Mouse (Mus musculus) CD4-positive, CD25-positive, alpha-beta regulatory T cell, adult 2 months (primary cell): ENCODE measurements around the gene Kcng1.

Experiments
- DNase-seq: peaks from one replicate; pipeline ENCODE4 v3.0.0-alpha.2; 2012; ENCODE audit warnings: low read depth, low spot score

Gene Kcng1

DNA sequence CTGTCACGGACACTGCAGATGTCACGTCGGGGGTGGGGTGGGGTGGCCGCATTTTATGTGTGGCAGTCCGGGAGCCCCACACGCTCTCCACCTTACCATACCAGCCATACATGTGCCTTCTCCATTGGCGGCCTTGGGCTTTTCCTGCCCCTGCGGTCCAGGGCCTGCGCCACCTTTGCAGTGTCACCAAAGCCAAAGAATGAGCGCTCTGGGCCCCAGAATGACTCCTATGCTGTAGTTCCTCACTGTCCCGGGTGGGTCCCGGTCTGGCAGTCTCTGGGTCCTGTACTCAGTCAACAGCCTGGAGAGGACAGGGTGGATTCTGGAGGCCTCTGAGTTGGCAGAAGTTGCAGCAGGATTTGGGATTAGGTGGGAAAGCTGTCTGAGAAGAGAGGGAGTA, at the start of gene Kcng1:
TSS of gene Kcng1 (minus strand) at position 155 of the 400 bp plus-strand sequence.
- no peak for DNase-seq

DNA sequence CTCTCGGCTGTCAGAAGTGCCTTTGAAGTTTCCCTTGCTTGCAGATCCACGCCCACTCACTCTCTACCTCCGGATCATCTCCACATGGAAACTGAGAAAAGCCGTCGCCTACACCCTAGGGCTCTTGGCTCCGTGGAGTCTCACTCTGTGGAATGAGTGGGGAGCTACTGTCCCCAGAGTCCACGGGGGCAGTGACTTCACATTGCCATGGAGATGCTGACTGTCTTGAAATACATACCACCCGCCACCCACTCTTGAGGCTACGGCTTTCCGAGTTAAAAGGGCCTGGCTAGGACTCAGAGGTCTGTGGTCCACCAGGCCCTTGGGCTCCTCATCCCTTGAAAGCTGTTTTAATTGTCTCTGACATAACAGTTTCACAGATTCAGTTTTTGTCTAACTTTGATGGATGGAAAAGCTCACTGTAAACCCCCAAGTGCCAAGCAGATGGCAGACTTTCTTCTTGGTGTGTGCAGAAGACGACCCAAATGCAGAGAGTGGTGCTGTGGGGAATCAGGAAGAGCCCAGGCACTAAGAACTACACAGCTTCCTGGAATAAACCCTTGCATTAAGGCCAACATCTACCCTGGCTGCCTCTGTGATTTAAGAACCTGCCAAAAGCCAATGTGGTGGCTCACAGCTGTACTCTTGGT, 49.0 kb upstream of the Kcng1 start:
- DNase-seq, result no peak

DNA sequence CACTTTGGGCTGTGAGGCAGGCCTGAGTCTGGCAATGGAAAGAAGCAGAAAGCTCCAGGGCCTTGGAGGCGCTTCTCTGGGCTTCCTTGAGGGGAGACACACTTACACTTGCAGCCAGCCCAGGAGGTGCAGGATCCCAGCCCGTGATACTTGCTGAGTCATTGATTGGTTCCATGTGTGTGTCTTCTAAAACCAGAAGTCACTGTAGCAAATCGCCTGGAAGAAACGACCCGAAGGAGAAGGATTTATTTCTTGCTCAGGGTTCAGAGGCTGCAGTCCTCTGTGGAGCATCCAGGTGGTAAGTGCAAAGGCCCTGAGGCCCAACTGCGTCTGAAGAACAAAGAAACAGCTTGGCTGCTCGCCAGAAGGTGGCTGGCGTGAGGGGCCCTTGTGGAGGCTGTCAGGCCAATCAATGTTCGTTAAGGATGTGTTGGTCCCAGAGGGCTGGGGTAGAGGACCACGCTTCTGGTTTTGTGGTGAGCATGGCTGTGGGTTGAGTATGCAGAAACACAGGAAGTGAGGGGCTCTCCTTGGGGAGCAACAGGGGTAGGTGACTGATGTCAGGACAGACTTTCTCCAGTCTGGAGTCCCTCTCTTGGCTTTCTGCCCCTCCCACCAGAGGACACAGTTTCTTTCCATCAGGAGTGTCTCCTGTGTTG, 40.3 kb upstream of the Kcng1 start:
- no peak for DNase-seq

GRCm38 (mm10) chr2:168320388-168321182, 39.0 kb upstream of the Kcng1 start:
- no peak for DNase-seq

DNA sequence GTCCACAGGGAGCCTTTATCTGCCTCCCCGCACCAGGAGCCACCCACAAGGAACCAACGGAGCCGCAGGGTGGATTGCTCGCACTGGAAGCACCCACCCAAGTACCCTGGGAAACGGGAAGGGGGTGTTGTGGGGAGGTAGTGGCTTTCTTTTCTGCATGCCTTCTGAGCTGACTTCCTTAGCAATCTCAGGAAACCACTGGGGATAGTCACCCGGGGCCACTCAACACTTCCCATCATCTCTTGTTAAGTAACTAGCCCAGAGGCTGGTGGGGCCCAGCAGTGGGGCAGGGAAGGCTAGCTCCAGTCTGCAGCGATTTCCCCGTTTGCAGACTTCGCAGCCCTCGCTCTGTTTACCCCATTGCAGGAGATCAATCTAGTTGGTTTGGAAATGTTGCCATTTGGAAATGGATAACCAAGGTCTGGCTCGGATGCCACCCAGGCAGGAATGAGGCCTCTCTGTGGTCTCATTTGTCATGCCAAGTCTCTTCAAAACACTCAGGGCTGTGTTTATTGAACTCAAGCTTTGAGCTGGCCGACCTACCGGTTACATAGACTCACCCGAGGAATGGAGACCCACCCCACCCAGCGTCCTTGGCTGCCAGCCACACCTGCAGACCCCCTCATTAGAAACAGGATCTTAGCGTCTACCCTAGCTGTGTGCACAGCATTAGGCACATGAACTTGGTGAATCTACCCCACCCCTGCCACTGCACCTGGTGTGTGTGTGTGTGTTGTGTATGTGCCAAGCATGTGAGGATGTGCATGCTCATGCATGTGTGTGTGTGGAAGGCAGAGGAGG, 33.3 kb upstream of the Kcng1 start:
- DNase-seq, result no peak

DNA sequence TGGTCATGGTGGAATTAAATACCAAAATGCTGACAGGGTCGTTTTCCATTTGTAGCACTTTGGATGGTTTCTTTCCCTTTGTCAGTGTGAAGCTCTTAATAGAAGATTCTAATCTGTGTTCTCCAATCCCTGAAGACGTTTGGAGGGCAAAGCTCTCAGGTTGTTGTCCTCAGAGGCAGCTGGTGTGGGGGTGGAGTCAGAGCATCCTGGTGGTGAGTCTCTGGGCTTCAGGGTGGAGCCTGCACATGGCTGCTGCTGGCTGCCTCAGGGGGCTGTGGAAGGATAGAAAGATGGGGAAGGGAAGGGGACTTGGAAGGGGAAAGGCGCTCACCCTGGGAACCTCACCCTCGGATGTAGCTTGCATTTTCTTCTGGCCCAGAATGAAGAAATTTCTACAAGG, 31.0 kb upstream of the Kcng1 start:
- DNase-seq, result no peak

GRCm38 (mm10) chr2:168311006-168311405, 29.5 kb upstream of the Kcng1 start:
- DNase-seq, result no peak

DNA sequence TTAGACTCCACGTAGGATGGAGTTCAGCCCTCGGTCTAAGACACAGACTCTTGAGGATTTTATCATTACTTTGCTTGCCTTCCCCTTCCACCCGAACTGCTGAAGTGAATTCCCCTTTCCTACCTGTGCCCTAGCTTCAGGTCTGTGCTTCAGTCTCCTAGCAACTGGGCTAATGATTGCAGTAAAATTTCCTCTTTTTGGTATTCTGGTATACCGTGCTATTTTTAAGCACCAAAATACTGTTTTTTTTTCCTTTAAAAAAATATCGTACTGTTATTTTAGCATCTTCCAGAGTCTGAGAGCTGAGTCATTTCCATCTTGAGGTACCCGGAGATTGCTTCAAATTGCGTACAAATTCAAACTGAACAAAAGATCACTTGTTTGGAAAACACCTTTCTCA, 27.4 kb upstream of the Kcng1 start:
- no peak for DNase-seq

GRCm38 (mm10) chr2:168299650-168300049, 18.1 kb upstream of the Kcng1 start:
- DNase-seq, result no peak

- DNase-seq, result no peak
These were observed 15.0 kb upstream of the Kcng1 start for GRCm38 (mm10) chr2:168296530-168296929.

DNA sequence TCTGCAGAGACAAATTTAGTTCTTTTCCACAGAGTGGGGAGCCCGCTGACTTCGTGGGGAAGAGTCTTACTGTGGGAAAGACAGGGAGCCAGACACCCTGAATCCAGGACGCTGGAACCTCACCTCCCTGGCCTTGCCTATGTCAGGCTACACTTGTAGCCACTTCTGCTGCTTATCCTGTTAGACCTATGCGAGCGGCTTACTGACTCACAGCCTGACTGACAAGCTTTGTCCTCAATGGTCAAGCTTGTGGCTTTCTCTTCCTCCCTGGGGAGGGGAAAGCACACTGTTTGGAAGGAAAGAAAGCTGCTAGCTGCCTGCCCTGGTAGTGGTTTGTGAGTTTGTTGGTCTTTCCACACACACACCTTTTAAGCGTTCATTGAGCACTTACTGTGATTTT, 11.0 kb upstream of the Kcng1 start:
- DNase-seq, result no peak

DNA sequence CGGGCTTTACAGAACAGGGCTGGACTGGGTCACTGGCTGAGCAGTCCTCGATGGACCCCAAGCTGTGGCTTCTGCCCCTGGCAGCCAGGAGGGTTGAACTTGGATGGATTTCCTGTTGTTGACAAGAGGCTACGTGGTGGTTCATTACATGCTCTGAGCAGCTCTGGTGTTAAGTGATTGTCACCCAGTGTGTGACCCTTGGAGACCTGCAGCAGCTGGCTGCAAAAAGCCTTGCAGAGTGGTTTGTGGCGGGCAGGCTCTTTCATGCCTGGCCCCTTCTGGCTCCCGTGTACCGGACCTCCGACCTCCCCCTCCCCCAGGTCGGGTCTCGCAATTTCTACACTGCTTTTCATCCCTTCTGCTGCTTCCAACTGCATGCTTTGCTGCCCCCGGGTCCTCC, 10.5 kb upstream of the Kcng1 start:
- DNase-seq, result no peak

DNA sequence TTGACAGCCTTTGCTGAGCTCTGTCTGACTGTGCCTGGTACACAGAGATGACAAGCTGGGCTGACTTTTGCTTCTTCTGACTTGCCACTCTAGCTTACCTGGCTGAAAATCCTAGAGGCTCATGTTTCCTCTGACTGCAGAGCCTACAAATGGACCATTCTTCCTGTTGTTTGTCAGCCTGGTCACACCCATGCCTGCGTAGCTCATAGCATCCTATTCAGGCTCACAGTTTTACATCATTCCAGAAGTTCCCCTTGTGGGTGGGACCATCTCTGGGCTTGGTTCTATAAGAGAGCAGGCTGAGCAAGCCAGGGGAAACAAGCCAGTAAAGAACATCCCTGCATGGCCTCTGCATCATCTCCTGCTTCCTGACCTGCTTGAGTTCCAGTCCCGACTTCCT, 8.3 kb upstream of the Kcng1 start:
- DNase-seq, result no peak

DNA sequence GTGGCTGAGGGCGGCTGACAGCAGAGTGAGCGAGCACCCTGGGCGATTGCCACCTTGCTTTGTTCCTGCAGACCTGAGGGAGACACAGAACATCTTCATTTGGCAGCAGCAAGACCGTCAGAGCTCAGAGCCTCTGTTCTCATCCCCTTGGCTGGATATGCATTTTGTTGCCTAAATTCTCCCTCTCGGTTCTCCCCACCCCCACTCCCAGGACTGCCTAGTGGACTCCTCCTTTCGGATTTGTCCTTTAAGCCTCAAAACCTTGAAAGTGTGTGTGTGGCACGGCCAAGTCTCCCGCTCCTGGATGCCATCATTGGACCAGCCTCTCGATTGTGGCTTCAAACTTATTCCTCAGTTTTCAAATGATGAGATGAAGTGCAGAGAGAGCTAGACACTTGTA, 7.5 kb upstream of the Kcng1 start:
- DNase-seq, result no peak

GRCm38 (mm10) chr2:168286987-168287386, 5.5 kb upstream of the Kcng1 start:
- DNase-seq, result no peak

DNA sequence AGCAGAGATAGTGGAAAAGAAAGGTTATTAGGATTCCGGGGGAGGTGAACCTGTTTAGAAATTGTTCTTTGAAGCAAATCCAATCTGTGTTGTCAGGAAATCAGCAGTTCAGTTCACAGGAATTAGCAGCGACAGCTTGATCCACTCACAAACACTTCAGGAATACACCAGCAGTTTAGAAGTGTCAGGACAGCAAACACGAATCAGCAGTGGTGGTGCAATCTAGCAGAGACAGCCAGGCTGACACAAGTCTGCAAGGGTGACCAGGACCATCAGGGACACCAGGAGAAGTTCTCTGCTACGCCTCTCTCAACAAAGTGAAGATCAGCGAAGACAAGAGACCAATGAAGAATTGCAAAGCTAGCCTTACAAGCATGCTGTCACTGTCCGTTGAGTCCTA, 3.6 kb upstream of the Kcng1 start:
- no peak for DNase-seq

- DNase-seq, result peak; percentile 12
These were observed 581 bp downstream of the Kcng1 start for GRCm38 (mm10) chr2:168280729-168281581.

DNA sequence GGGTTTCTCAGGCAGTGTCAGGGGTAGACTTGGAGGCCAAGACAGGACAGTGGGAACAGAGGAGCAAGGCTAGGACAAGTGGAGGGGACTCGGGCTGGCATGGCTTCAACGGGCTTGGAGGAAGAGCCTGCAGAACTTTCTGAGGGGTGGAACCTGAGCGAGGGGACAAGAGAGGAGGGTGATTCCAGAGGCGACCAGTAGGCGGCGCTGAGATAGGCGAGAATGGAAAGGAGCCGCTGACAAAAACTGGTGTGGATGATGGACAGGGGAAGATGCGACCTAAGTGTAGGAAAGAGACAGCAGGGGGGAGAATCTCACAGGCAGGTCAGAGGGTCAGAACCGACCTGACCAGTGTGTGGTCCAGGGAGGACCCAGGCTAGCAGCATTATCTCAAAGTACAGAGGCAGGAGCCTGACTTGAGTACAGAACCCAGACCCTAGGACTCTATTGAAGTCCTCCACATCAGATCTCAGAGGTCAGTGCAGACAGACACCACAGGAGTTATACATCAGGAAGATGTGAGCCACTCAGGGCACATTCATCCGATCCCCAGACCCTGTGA, 7.1 kb downstream of the Kcng1 start:
- DNase-seq, result peak; percentile 72

DNA sequence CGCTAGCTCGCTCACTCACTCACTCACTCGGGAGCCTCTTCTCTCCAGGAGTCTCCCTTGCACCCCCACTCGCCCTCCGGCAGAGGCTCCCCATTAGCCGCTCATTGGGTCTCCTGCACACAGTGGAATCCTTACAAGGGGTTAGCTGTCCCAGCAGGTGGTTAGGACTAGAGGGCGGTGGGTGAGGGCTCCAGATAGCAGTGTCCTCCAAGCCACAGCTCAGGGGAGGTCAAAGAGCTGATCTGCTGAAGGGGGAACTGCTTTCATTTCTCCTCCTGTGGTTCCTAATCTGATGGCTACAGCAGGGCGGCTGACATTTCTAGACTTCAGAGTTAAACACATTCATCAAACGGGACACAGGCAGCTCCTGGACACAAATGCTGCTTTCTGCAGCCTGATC, 8.1 kb downstream of the Kcng1 start:
- no peak for DNase-seq

- DNase-seq, result peak; percentile 27
These were observed 13.5 kb downstream of the Kcng1 start for GRCm38 (mm10) chr2:168268033-168268432.

GRCm38 (mm10) chr2:168260900-168261299, 20.6 kb downstream of the Kcng1 start:
- no peak for DNase-seq
